Mouse (Mus musculus): ENCODE measurements around the gene Txnip.

- no peak for TF ChIP-seq CTCF (IDR thresholded peaks at IDR 0.05; ENCODE audit: extremely low read depth, insufficient read depth, insufficient read length, insufficient replicate concordance)
- no peak for TF ChIP-seq POLR2A (IDR thresholded peaks at IDR 0.05; ENCODE audit: low read depth, low read length)
These were observed 39.1 kb downstream of the Txnip start for GRCm38 (mm10) chr3:96596855-96597254.

Data from spleen, adult 2 months (tissue).